Mouse (Mus musculus): ENCODE results near the gene Arl5c.

- TF ChIP-seq POLR2A (IDR thresholded peaks at IDR 0.05; ENCODE audit: borderline replicate concordance, insufficient read depth, low read length) (no peak), CTCF (IDR thresholded peaks at IDR 0.05; ENCODE audit: borderline replicate concordance, insufficient read depth, low read depth, low read length) (no peak)
These were observed 25.1 kb upstream of the Arl5c start for GRCm38 (mm10) chr11:98021118-98021517.

Measured in cerebellum, adult 2 months (tissue).